Mouse (Mus musculus) forebrain, embryonic 13.5 days (tissue): ENCODE data around the gene Clcf1. TPM values are rescaled to one million over a fixed set of nuclear protein-coding genes. Genes with fewer than 3 reads are reported as not detected.
"Not testable (repeated sequence)": the region's sequence is repeated elsewhere in the genome, so short reads cannot be mapped to it uniquely, and the experiment has no call there.

ENCODE experiments used
- ATAC-seq: fragments of 200-750 bp; cut with Nextera tagmentation; 2 replicates; pipeline ENCODE4 v1.8.0; 2017
- H3K27ac ChIP-seq: fragments of 300-500 bp; sonication (generic); 2 replicates; pipeline ENCODE4 v1.5.1; 2015; ENCODE audit warnings: inconsistent platforms, mild to moderate bottlenecking, moderate library complexity
- H3K27me3 ChIP-seq: fragments of 300-500 bp; sonication (generic); 2 replicates; pipeline ENCODE4 v1.6.1; 2015; ENCODE audit warnings: mild to moderate bottlenecking, inconsistent platforms
- H3K36me3 ChIP-seq: fragments of 300-500 bp; sonication (generic); 2 replicates; pipeline ENCODE4 v1.6.1; 2015; ENCODE audit warnings: mild to moderate bottlenecking, inconsistent platforms; ENCODE audit not compliant: poor library complexity, severe bottlenecking
- H3K4me1 ChIP-seq: fragments of 300-500 bp; sonication (generic); 2 replicates; pipeline ENCODE4 v1.6.1; 2015; ENCODE audit warnings: inconsistent platforms
- H3K4me2 ChIP-seq: fragments of 300-500 bp; sonication (generic); 2 replicates; pipeline ENCODE4 v1.6.1; 2015; ENCODE audit warnings: inconsistent platforms, mild to moderate bottlenecking, moderate library complexity
- H3K4me3 ChIP-seq: fragments of 300-500 bp; sonication (generic); 2 replicates; pipeline ENCODE4 v1.5.1; 2015; ENCODE audit warnings: mild to moderate bottlenecking, inconsistent platforms
- H3K9ac ChIP-seq: fragments of 300-500 bp; sonication (generic); 2 replicates; pipeline ENCODE4 v1.6.1; 2015; ENCODE audit warnings: mild to moderate bottlenecking, inconsistent platforms
- H3K9me3 ChIP-seq: fragments of 300-500 bp; sonication (generic); replicated peaks from 2 replicates; pipeline ENCODE4 v1.6.1; 2016; ENCODE audit warnings: inconsistent platforms
- WGBS: fragments of 180-500 bp; shearing (Covaris S2); methylation state at CpG from one replicate; pipeline ENCODE4 v1.1.7; 2015; 5-methylcytosine and 5-hydroxymethylcytosine counted together
- polyA plus RNA-seq: library from polyadenylated mRNA; unstranded; fragments of >200 nt; fragmentation: Nextera tagmentation; extraction: Ambion mirVana; gene quantifications from 2 replicates; pipeline ENCODE4 v1.2.1, GENCODE M21; 2015

Gene Clcf1
- polyA plus RNA-seq, 1 experiment from 2014 or later, result 0.76 TPM

DNA sequence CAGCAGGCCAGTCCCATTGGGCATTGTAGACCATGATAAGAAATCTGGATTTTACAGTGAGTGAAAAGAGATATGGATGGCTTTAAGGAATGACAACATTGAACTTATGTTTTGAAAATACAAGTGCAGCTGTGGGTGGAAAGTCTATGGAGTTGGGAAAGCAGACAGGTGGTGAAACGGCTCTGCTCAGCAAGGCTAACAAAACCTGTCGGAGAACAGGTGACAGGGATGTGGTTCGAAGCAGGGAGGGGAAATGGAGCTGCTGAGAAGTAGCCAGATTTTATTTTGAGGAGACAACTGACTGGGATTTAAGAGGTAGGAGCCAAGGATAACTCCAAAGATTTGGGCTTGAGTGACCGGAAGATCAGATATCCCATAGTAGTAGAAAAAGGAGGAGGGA, 20.5 kb downstream of the Clcf1 start:
- Histone ChIP-seq H3K4me1 (peaks cover 10% of the 10 kb centered on the region), H3K9ac (no peak overlapping the region), H3K4me2 (no peak overlapping the region), H3K27ac (no peak overlapping the region), H3K9me3 (no peaks in the 10 kb centered on the region), H3K4me3 (no peak overlapping the region), H3K27me3 (peaks cover 17% of the 10 kb centered on the region), H3K36me3 (no peaks in the 10 kb centered on the region)
- 83% methylated on average over 4 of the region's 4 CpGs for WGBS
- ATAC-seq, result no peak

DNA sequence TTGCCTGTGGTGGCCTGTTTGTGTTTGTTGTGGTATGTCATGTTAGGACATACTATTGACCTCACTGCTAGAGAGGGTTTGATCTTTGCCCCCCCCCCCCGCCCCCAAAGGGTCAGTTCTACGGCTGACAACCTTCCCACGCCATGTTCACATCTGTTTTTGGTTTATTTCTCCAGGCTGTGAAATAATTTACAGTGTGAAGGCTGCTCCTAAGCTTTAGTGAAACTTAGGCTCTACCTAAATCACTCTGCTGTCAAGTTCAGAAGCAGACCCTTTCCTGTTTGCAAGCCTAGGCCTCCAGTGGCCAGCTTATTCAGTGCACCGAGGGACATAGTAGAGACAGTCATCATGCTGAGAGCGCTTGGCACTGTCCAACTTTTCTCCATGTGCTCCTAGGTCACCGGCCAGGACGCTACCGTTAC, 26.2 kb downstream of the Clcf1 start:
- Histone ChIP-seq H3K27ac (no peak overlapping the region), H3K4me2 (no peak overlapping the region), H3K4me1 (no peaks in the 10 kb centered on the region), H3K36me3 (no peaks in the 10 kb centered on the region), H3K9ac (no peak overlapping the region), H3K4me3 (no peak overlapping the region), H3K9me3 (no peaks in the 10 kb centered on the region), H3K27me3 (no peaks in the 10 kb centered on the region)
- whole genome bisulfite sequencing, result 75% methylated on average over 8 of the region's 8 CpGs
- ATAC-seq, result no peak

DNA sequence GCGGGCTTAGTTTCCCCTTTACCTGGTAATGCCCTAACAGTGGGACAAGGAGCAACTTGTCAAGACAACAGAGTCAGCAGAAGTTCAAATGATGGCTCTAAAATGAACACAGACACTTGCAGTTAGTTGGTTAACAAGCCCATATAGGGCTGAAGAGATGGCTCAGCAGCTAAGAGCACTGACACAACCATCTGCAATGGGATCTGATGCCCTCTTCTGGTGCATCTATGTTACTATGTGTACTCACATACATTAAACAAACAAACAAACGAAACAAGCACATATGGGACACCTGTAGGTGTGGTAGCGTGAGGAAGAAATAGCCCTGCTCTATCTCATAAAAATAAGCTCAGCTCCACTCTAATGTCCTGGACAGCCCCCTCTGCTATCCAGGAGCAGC, 28.4 kb downstream of the Clcf1 start:
- no peak overlapping the region for H3K4me2 ChIP-seq
- H3K27ac ChIP-seq, result no peak overlapping the region
- ATAC-seq, result no peak
- WGBS, result 69% methylated on average over 3 of the region's 3 CpGs
- no peaks in the 10 kb centered on the region for H3K4me1 ChIP-seq
- no peaks in the 10 kb centered on the region for H3K27me3 ChIP-seq
- no peaks in the 10 kb centered on the region for H3K36me3 ChIP-seq
- no peak overlapping the region for H3K4me3 ChIP-seq
- no peak overlapping the region for H3K9ac ChIP-seq
- H3K9me3 ChIP-seq, result no peaks in the 10 kb centered on the region

- no peaks in the 10 kb centered on the region for H3K9me3 ChIP-seq
- no peaks in the 10 kb centered on the region for H3K4me1 ChIP-seq
- no peak overlapping the region for H3K4me2 ChIP-seq
- H3K4me3 ChIP-seq, result no peak overlapping the region
- no peaks in the 10 kb centered on the region for H3K36me3 ChIP-seq
- no peaks in the 10 kb centered on the region for H3K27me3 ChIP-seq
- H3K27ac ChIP-seq, result no peak overlapping the region
- 86% methylated on average over 6 of the region's 6 CpGs for WGBS
- no peak overlapping the region for H3K9ac ChIP-seq
- ATAC-seq, result no peak
Observed at GRCm38 (mm10) chr19:4244775-4245174, 30.7 kb downstream of the Clcf1 start.

- Histone ChIP-seq H3K9ac (no peak overlapping the region), H3K4me2 (no peak overlapping the region), H3K27me3 (no peaks in the 10 kb centered on the region), H3K36me3 (no peaks in the 10 kb centered on the region), H3K4me3 (no peak overlapping the region), H3K27ac (no peak overlapping the region), H3K9me3 (no peaks in the 10 kb centered on the region), H3K4me1 (no peaks in the 10 kb centered on the region)
- no peak for ATAC-seq
- WGBS, result 59% methylated on average over 1 of the region's 1 CpGs
Observed at GRCm38 (mm10) chr19:4247010-4247409, 33.0 kb downstream of the Clcf1 start.

GRCm38 (mm10) chr19:4248683-4249082, 34.6 kb downstream of the Clcf1 start:
- H3K9ac ChIP-seq, H3K4me2 ChIP-seq, H3K4me3 ChIP-seq, H3K27ac ChIP-seq, H3K4me1 ChIP-seq, ATAC-seq, H3K27me3 ChIP-seq, H3K36me3 ChIP-seq, H3K9me3 ChIP-seq: not testable (repeated sequence)
- 79% methylated on average over 1 of the region's 1 CpGs for WGBS

GRCm38 (mm10) chr19:4254230-4254629, 40.2 kb downstream of the Clcf1 start:
- no peak overlapping the region for H3K4me2 ChIP-seq
- 90% methylated on average over 7 of the region's 7 CpGs for WGBS
- H3K27ac ChIP-seq, result no peak overlapping the region
- H3K9ac ChIP-seq, result no peak overlapping the region
- no peak overlapping the region for H3K4me3 ChIP-seq
- peaks cover 12% of the 10 kb centered on the region; the same call in 1 of the 2 replicates for H3K4me1 ChIP-seq
- H3K27me3 ChIP-seq, result 0 out of 2 replicates have a peak, but pooled peaks cover 5% of the 10 kb centered on the region
- H3K36me3 ChIP-seq, result no peaks in the 10 kb centered on the region
- no peaks in the 10 kb centered on the region for H3K9me3 ChIP-seq
- ATAC-seq, result no peak

GRCm38 (mm10) chr19:4255583-4256162, 41.6 kb downstream of the Clcf1 start:
- Histone ChIP-seq H3K27ac (no peak overlapping the region), H3K4me2 (no peak overlapping the region), H3K9me3 (no peaks in the 10 kb centered on the region), H3K4me3 (no peak overlapping the region), H3K36me3 (no peaks in the 10 kb centered on the region), H3K27me3 (0 out of 2 replicates have a peak, but pooled peaks cover 5% of the 10 kb centered on the region), H3K4me1 (peaks cover 12% of the 10 kb centered on the region; the same call in 1 of the 2 replicates), H3K9ac (no peak overlapping the region)
- ATAC-seq, result no peak
- 75% methylated on average over 11 of the region's 11 CpGs for WGBS

DNA sequence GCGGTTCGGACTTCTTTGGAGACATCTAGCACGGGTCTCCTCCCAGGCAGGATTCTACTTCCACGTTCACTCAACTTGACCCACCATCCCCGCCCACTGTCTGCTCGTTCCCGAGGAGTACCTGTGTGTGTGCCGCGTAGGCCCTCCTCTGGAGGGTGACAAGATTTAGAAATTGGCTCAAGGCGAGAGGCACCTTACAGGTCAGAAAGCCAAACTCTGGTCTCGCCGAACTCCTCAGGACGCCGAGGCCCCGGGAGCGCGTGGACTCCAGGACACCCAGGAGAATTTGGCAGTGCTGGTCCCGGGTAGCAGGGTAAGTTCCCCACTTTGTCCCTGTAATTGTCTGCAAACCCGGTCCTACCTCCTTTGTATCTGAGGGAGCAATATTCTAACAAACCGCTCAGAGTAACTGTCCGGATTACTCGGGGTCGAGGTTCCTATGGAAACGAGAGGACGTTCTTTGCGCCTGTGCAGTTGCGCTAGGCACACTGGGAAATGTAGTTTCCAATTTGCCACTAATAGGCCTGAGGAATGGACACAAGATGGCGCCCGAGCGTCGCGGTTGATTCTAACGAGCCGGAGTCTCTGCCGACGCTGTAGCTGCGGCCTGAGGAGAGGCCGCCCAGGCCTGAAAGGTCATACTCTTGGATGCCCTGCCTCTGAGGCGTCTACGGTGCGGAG, 43.3 kb downstream of the Clcf1 start:
- Histone ChIP-seq H3K4me2 (peak overlapping the region; percentile 92), H3K27me3 (0 out of 2 replicates have a peak, but pooled peaks cover 5% of the 10 kb centered on the region), H3K9ac (peak overlapping the region; percentile 72), H3K9me3 (no peaks in the 10 kb centered on the region), H3K4me3 (peak overlapping the region; percentile 66), H3K27ac (0 out of 2 replicates have a peak overlapping the region, but pooled peaks have one; percentile 22), H3K4me1 (peaks cover 12% of the 10 kb centered on the region; the same call in 1 of the 2 replicates), H3K36me3 (no peaks in the 10 kb centered on the region)
- WGBS, result under 1% methylated on average over 41 of the region's 41 CpGs
- peak; percentile 94 for ATAC-seq

- Histone ChIP-seq H3K4me1 (peaks cover 12% of the 10 kb centered on the region; the same call in 1 of the 2 replicates), H3K27ac (no peak overlapping the region), H3K4me2 (peak overlapping the region; percentile 92), H3K9me3 (no peaks in the 10 kb centered on the region), H3K4me3 (peak overlapping the region; percentile 66), H3K27me3 (0 out of 2 replicates have a peak, but pooled peaks cover 5% of the 10 kb centered on the region), H3K36me3 (no peaks in the 10 kb centered on the region), H3K9ac (peak overlapping the region; percentile 51)
- ATAC-seq, result peak; percentile 45; the same call in 1 of the 2 replicates
- 19% methylated on average over 12 of the region's 12 CpGs for WGBS
Observed at GRCm38 (mm10) chr19:4257897-4258252, 43.8 kb downstream of the Clcf1 start.

DNA sequence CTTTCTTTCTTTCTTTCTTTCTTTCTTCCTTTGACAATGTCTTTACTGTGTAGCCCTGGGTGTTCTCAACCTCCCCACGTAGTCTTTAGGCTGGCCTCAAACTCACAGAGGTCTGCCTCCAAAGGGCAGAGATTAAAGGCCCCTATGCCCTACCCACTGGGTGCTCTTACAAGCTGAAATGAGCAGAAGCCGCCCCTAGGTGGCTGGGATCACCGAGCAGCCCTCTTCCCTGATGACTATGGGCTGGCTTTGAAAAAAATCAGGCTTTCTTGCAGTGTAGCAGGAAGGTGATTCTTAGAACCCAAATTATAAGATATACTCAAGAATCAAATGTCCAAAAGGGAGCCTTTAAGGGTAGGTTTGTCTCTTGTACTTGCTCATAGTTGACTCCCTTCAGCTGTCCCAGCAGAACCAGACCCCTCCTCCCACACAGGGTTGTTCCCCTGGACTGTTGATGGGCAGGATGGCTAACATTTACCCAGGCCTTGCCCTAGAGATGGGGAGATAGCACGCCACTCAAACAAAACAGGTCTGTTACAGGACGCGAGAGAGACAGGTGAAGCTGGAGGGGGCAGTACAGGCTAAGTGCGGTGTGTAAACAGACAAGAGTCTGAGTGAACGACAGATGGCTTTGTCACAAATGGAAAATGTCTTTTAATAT, 47.1 kb downstream of the Clcf1 start:
- no peak for ATAC-seq
- Histone ChIP-seq H3K4me1 (peaks cover 12% of the 10 kb centered on the region; the same call in 1 of the 2 replicates), H3K4me3 (no peak overlapping the region), H3K4me2 (no peak overlapping the region), H3K27ac (no peak overlapping the region), H3K9me3 (no peaks in the 10 kb centered on the region), H3K36me3 (no peaks in the 10 kb centered on the region), H3K27me3 (no peaks in the 10 kb centered on the region), H3K9ac (peak overlapping the region; percentile 16; the same call in 1 of the 2 replicates)
- WGBS, result 59% methylated on average over 8 of the region's 8 CpGs

DNA sequence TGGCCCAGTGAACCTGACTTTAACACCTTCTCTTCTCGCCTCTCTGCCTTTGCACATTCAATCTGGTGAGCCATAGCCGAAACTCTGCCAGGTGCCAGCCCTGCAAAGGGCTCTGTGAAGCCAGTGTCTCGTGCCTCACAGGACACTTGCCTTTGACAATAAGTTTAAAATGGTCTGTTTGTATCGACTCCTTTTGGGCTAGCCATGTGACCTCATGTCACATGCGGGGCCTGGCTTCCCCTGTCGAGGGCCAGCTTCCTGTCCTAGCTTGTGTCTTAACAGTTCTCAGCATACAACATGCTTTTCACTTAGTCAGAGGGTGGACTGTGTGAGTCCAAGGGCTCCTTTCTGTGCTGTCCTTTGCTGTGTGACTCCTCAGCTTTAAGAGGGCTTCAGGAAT, 48.7 kb downstream of the Clcf1 start:
- WGBS, result 78% methylated on average over 6 of the region's 6 CpGs
- Histone ChIP-seq H3K4me2 (no peak overlapping the region), H3K4me1 (peaks cover 4% of the 10 kb centered on the region; the same call in 1 of the 2 replicates), H3K27me3 (peaks cover 6% of the 10 kb centered on the region; the same call in 1 of the 2 replicates), H3K27ac (no peak overlapping the region), H3K9me3 (no peaks in the 10 kb centered on the region), H3K4me3 (no peak overlapping the region), H3K36me3 (no peaks in the 10 kb centered on the region), H3K9ac (no peak overlapping the region)
- no peak for ATAC-seq
